Mouse (Mus musculus) heart, adult 9 months (tissue): ENCODE data around the gene Elobl.

Source experiments
- DNase-seq, 2 experiments: peaks; one replicate each; pipeline ENCODE4 v3.0.0; 2022; ENCODE audit warnings: low spot score in 2 of 2

Gene Elobl

DNA sequence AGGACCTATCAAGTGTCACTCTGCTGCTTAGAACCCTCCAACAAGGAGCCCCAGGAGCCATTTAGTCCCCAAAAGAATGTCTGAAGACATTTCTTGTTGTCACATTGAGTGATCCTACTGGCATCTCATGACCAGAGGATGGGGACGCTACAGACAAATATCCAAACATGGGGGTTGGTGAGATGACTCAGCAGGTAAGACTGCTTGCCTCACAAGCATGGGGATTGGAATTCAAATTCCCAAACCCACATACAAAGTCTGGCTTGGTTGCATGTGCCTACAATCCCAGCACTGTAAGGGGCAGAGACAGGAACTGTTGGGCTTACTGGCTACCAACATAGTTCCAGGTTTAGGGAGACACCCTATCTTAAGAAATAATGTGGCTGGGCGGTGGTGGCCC, 28.8 kb downstream of the Elobl start:
- DNase-seq = no peak

DNA sequence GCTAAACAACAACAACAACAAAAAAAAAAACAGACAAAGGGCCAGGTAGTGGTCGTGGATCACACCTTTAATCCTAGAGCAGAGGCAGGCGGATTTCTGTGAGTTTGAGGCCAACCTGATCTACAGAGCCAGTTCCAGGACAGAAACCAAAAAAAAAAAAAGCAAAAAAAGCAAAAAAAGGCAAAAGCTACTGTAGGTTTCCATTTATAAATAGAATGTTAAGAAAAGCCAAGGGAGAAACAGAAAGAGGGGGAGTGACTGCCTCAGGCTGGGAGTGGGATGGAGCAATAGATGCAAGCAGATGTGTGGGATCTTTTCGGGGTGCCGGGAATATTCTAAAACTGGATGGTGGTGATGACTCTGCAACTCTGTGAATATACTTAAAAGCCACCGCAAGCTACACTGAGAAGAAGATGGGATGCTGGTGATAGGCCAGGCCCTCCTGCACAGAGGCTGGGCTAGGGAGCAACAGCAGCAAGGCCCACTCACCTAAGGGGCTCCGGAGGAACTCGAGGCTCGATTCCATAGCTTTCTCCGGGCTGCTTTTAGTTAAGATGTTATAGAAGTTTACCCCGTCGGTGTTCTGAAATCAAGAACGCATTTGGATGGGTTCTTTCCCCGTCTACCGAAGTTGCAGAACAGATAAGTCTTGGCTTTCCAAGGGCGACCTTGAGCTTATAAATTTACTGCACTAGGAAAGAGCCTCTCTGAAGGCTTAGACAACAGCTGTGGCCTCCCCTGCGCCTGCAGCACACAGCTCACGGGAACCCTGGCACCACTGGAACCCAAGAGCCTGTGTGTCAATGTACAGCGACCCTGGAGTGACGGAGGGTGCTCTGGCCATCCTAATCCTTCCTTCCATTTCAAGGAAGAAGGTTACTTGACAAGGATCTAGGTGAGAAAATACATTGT, 32.4 kb downstream of the Elobl start:
- no peak for DNase-seq

DNA sequence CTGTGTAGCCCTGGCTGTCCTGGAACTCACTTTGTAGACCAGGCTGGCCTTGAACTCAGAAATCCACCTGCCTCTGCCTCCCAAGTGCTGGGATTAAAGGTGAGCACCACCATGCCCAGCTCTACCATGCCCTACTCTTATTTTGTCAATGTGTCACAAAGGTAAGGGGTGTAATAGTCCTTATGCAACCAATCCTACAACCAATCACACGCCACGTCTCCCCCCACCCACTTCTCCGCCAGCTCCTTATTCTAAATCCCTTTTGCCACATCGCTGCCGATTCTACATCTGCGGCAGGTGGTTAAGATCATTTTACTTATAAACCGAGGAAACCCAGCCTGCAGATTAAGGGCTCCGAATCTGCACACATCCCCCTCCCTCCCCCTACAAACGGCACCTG, 33.7 kb downstream of the Elobl start:
- no peak for DNase-seq

DNA sequence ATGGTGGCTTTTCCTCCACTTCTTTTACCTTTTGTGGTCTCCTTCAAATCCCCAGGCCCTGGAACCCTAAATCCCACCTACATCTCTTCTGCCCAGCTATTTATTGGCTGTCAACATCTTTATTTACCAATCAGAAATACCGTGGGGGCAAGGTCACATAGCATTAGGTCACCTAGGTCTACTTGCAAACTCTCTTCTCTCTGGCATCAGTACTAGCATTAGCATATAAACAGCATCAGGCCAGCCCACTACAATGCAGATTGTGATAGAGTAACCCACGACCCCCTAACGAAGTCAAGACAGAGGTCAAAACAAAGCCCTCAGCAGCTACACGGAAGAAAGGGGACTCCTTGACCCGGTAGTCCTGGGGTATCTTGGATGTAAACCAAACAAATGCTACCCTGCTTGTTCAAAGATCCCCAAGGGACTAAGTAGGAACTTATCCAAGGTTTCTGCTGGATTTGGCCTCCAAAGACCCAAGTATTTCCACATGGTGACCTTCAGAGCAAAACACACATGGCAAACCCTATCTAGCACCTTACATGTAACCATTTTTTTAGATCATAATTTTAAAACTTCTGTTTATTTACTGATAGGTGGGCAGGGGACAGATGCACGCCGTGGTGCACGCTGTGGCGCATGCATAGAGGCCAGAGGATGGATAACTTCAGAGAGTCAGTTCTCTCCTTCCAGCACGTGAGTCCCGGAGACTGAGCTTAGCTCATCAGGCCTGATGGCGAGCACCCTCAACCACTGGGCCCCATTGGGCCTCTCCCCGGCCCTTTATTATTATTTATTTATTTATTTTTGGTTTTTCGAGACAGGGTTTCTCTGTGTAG, 34.8 kb downstream of the Elobl start:
- DNase-seq = no peak

- no peak for DNase-seq
These were observed 40.2 kb downstream of the Elobl start for GRCm38 (mm10) chr11:88926566-88926965.
